Mouse (Mus musculus): ENCODE measurements around the gene Dhx16. TPM values are rescaled to one million over a fixed set of nuclear protein-coding genes. Genes with fewer than 3 reads are reported as not detected.

Dhx16 gene
- polyA plus RNA-seq, 1 experiment from 2014 or later = 45.1 TPM

DNA sequence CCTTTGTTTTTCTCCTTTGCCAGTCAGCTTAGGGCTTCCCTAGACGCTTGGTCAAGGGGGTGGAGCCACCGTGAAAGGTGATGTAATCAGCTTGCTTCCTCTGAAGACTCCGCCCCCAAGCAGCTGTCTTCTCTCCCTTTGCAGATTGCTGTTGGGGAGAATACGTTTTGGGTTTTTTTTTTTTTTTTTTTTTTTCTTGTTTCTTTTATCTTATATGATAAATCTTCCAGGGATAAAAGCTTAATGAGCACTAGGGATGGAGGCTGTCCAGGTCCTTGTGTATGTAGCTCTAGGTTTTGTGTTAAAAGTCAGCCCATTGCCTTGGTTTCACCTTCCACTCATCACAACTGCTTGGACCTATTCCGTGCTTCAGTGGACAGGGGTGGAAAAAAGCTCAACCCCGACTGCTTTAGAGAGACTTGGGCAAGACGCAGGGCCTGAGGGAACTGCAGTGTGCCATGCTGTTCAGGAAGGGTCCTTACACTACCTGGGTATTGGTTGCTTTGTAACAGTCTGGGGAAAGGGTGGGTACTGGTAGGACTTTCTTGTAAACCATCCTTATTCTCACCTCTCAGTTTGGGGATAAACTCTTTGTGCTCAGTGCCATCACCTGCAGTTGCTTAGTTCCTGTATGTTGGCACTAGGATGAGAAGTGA, 39.6 kb downstream of the Dhx16 start:
- Histone ChIP-seq H3K9me3 (ENCODE audit: low read length) (no peaks in the 10 kb centered on the region), H3K4me2 (replicated peaks; ENCODE audit: low read depth, low read length) (peak overlapping the region; percentile 70), H3K27me3 (ENCODE audit: insufficient read depth, low read length) (no peaks in the 10 kb centered on the region), H3K9ac (replicated peaks; ENCODE audit: low read length) (peak overlapping the region; percentile 84), H3K36me3 (ENCODE audit: insufficient read depth, low read length) (peaks cover 15% of the 10 kb centered on the region), H3K27ac (ENCODE audit: low read length) (peak overlapping the region; percentile 95), H3K4me3 (ENCODE audit: low read length) (peak overlapping the region; percentile 85), H3K4me1 (ENCODE audit: insufficient read depth, low read length) (peaks cover 30% of the 10 kb centered on the region)
- 7% methylated on average over 7 of the region's 7 CpGs for WGBS
- peak; percentile 28; the same call in 1 of the 2 replicates for ATAC-seq (ENCODE audit: low FRiP score, low TSS enrichment)

DNA sequence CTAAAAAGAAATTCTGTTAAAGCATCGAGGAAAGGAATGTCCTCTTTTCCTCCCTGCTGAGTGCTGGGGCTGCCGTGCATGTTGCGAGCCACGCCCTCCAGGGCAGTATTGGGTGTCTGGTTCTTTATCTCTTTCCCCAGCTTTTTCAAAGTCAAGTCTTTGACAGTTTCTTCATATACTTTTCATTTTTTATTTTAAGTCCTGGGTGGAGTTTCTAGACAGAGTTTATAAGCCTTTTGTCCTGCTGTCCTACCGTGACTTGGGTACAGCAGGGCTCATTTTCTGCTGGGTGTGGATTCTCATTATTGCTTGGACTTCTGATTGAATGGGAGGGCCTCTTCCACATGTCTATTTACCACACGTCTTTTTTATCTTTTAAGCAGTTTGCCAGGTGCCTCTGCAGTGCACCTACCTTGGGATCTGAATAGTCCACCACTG, 40.3 kb downstream of the Dhx16 start:
- peaks cover 18% of the 10 kb centered on the region for H3K36me3 ChIP-seq (ENCODE audit: insufficient read depth, low read length)
- H3K27me3 ChIP-seq (ENCODE audit: insufficient read depth, low read length) = no peaks in the 10 kb centered on the region
- WGBS = 42% methylated on average over 6 of the region's 6 CpGs
- ATAC-seq (ENCODE audit: low FRiP score, low TSS enrichment) = no peak
- H3K27ac ChIP-seq (ENCODE audit: low read length) = peak overlapping the region; percentile 95
- H3K4me2 ChIP-seq (replicated peaks; ENCODE audit: low read depth, low read length) = peak overlapping the region; percentile 70
- peak overlapping the region; percentile 85 for H3K4me3 ChIP-seq (ENCODE audit: low read length)
- peak overlapping the region; percentile 84 for H3K9ac ChIP-seq (replicated peaks; ENCODE audit: low read length)
- peaks cover 29% of the 10 kb centered on the region for H3K4me1 ChIP-seq (ENCODE audit: insufficient read depth, low read length)
- H3K9me3 ChIP-seq (ENCODE audit: low read length) = no peaks in the 10 kb centered on the region

DNA sequence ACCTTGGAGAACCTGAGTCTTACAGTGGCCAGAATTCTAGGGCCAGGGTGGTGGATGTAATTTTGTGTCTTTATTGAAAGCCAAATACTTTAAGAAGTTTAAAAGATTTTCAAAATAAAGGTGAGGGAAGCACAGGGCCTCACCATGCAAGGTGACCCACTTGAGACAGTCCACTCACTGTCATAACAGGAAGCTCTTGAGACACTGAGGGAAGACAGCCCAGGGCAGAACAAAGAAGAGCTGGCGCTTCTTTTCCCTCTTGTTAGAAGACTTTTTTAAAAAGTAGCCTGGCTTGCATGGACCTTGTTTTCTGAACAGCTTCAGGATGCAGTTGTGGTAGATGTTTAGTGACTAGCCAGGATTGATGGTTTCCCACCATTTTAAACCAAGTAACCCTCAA, 40.8 kb downstream of the Dhx16 start:
- Histone ChIP-seq H3K4me1 (ENCODE audit: insufficient read depth, low read length) (peaks cover 24% of the 10 kb centered on the region), H3K27ac (ENCODE audit: low read length) (peak overlapping the region; percentile 95), H3K4me2 (replicated peaks; ENCODE audit: low read depth, low read length) (no peak overlapping the region), H3K4me3 (ENCODE audit: low read length) (no peak overlapping the region), H3K27me3 (ENCODE audit: insufficient read depth, low read length) (no peaks in the 10 kb centered on the region), H3K9me3 (ENCODE audit: low read length) (no peaks in the 10 kb centered on the region), H3K36me3 (ENCODE audit: insufficient read depth, low read length) (peaks cover 22% of the 10 kb centered on the region), H3K9ac (replicated peaks; ENCODE audit: low read length) (peak overlapping the region; percentile 84; the same call in 1 of the 2 replicates)
- ATAC-seq (ENCODE audit: low FRiP score, low TSS enrichment) = no peak
- 81% methylated on average over 1 of the region's 1 CpGs for WGBS

DNA sequence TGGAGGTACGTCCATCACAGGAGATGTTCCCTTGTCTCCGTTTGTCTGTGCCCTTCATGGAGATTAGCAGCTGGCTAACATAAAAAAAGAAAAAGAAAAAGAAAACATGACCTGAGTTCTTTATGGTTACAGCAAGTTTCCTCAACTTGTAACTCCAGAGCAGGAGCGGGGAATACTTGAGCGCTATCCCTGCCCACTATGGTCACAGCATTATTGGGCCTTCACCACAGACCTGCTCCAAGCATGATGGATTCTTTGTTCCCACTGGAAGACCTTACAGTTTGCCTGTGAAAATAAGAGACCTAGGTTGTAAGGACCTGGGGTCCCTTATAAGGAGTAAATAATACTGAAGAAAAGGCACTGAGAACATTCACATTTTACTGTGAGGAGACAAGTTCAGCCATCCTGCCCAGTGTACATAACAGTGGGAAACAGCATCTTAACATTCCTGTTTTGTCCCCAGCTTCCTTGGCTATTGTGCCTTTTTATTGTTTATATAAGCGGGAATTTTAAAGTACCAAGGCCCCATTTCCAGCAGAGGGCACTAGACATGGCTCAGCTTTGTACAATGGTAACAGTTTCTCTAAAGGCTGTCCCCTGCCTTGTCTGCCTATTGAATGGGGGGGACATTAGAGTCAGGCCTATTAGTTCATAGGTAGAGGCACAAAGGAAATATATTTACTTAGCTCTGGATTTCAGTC, 41.4 kb downstream of the Dhx16 start:
- H3K36me3 ChIP-seq (ENCODE audit: insufficient read depth, low read length) = peaks cover 25% of the 10 kb centered on the region
- ATAC-seq (ENCODE audit: low FRiP score, low TSS enrichment) = no peak
- H3K9me3 ChIP-seq (ENCODE audit: low read length) = no peaks in the 10 kb centered on the region
- H3K4me3 ChIP-seq (ENCODE audit: low read length) = no peak overlapping the region
- no peaks in the 10 kb centered on the region for H3K27me3 ChIP-seq (ENCODE audit: insufficient read depth, low read length)
- H3K4me1 ChIP-seq (ENCODE audit: insufficient read depth, low read length) = peaks cover 21% of the 10 kb centered on the region
- H3K9ac ChIP-seq (replicated peaks; ENCODE audit: low read length) = 0 out of 2 replicates have a peak overlapping the region, but pooled peaks have one; percentile 6
- peak overlapping the region; percentile 95 for H3K27ac ChIP-seq (ENCODE audit: low read length)
- no peak overlapping the region for H3K4me2 ChIP-seq (replicated peaks; ENCODE audit: low read depth, low read length)
- 70% methylated on average over 5 of the region's 5 CpGs for WGBS

DNA sequence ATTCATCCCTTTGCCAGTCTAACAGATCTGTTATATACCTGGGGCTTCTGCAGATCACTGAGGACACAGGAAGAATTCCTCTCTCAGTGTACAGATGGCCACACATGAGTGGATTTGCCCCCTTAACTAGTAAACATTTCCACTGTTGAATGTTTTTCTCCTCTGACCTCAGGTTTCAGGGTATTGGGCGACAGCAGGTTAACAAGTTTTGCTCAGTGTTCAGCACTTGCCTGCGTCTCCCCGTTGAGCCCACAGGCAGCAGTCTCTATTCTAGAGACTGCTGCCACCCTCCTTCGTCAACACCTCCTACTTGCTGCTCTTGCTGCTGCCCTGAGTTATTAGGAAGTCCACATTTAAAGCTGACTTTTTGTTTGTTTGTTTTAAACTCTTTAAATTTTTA, 42.1 kb downstream of the Dhx16 start:
- WGBS = 71% methylated on average over 4 of the region's 4 CpGs
- Histone ChIP-seq H3K9me3 (ENCODE audit: low read length) (no peaks in the 10 kb centered on the region), H3K4me3 (ENCODE audit: low read length) (no peak overlapping the region), H3K27ac (ENCODE audit: low read length) (no peak overlapping the region), H3K4me2 (replicated peaks; ENCODE audit: low read depth, low read length) (no peak overlapping the region), H3K36me3 (ENCODE audit: insufficient read depth, low read length) (peaks cover 32% of the 10 kb centered on the region), H3K9ac (replicated peaks; ENCODE audit: low read length) (no peak overlapping the region), H3K4me1 (ENCODE audit: insufficient read depth, low read length) (peaks cover 21% of the 10 kb centered on the region), H3K27me3 (ENCODE audit: insufficient read depth, low read length) (no peaks in the 10 kb centered on the region)
- no peak for ATAC-seq (ENCODE audit: low FRiP score, low TSS enrichment)

DNA sequence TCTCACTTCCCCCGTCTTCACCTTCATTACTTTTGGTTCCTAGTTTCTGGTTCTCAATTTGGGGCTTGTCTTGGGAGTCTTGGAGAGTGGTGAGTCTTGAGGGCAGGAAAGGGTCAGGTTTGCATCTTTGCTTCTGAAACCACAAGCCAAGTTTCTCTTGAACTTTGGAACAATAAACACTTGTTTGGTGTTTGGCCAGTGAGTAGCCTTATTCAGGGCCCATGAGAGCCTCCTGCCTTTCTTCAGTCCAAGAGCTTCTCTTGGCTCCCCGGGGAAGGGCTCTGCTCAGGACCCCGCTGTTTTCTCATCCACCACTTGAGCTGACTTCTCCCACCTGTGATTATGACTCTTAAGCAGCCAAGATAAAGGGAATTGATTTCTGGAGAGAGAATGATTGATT, 42.9 kb downstream of the Dhx16 start:
- H3K36me3 ChIP-seq (ENCODE audit: insufficient read depth, low read length) = peaks cover 37% of the 10 kb centered on the region
- 80% methylated on average over 3 of the region's 3 CpGs for WGBS
- H3K9ac ChIP-seq (replicated peaks; ENCODE audit: low read length) = no peak overlapping the region
- H3K27me3 ChIP-seq (ENCODE audit: insufficient read depth, low read length) = no peaks in the 10 kb centered on the region
- no peak overlapping the region for H3K4me3 ChIP-seq (ENCODE audit: low read length)
- H3K4me2 ChIP-seq (replicated peaks; ENCODE audit: low read depth, low read length) = no peak overlapping the region
- no peaks in the 10 kb centered on the region for H3K9me3 ChIP-seq (ENCODE audit: low read length)
- H3K27ac ChIP-seq (ENCODE audit: low read length) = no peak overlapping the region
- no peak for ATAC-seq (ENCODE audit: low FRiP score, low TSS enrichment)
- H3K4me1 ChIP-seq (ENCODE audit: insufficient read depth, low read length) = peaks cover 21% of the 10 kb centered on the region

DNA sequence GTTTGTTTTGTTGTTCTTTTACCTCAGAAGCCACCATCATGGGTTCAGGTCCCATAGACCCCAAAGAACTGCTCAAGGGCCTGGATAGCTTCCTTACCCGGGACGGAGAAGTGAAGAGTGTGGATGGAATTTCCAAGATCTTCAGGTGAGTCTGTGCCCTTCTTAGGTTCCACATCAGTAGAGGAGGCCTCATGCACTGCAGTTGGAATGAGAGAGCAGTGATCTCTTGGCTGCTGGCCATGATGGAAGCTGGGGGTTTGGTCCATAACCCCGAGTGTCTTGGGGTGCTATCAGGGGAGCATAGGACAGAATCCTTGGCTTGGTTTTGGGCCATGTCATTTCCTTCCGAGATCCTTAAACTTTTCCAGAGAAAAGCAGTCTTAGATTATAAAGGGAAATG, 43.7 kb downstream of the Dhx16 start:
- no peak overlapping the region for H3K9ac ChIP-seq (replicated peaks; ENCODE audit: low read length)
- no peak for ATAC-seq (ENCODE audit: low FRiP score, low TSS enrichment)
- H3K4me3 ChIP-seq (ENCODE audit: low read length) = no peak overlapping the region
- no peak overlapping the region for H3K27ac ChIP-seq (ENCODE audit: low read length)
- H3K9me3 ChIP-seq (ENCODE audit: low read length) = no peaks in the 10 kb centered on the region
- 95% methylated on average over 4 of the region's 4 CpGs for WGBS
- peaks cover 44% of the 10 kb centered on the region for H3K36me3 ChIP-seq (ENCODE audit: insufficient read depth, low read length)
- no peaks in the 10 kb centered on the region for H3K27me3 ChIP-seq (ENCODE audit: insufficient read depth, low read length)
- H3K4me1 ChIP-seq (ENCODE audit: insufficient read depth, low read length) = peaks cover 21% of the 10 kb centered on the region
- H3K4me2 ChIP-seq (replicated peaks; ENCODE audit: low read depth, low read length) = no peak overlapping the region

DNA sequence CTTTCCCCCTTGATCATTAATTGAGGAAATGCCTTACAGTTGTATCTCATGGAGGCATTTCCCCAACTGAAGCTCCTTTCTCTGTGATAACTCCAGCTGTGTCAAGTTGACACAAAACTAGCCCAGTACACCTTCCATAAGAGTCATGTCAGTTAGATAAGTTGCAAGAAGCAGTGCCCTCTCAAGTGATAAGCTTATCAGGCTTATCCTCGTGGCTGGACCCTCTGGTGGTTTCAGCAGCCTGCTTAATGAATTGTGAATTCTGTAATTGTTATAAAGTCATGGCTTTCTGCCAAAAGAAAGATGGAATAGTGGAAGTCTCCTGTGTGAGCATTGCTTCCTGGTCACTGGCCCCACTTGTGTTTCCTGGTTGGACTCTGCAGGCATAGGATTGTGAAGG, 47.9 kb downstream of the Dhx16 start:
- no peak overlapping the region for H3K4me3 ChIP-seq (ENCODE audit: low read length)
- H3K9ac ChIP-seq (replicated peaks; ENCODE audit: low read length) = no peak overlapping the region
- no peak overlapping the region for H3K4me2 ChIP-seq (replicated peaks; ENCODE audit: low read depth, low read length)
- no peak overlapping the region for H3K27ac ChIP-seq (ENCODE audit: low read length)
- 70% methylated on average over 1 of the region's 1 CpGs for WGBS
- peaks cover 75% of the 10 kb centered on the region for H3K36me3 ChIP-seq (ENCODE audit: insufficient read depth, low read length)
- no peaks in the 10 kb centered on the region for H3K9me3 ChIP-seq (ENCODE audit: low read length)
- H3K27me3 ChIP-seq (ENCODE audit: insufficient read depth, low read length) = no peaks in the 10 kb centered on the region
- no peaks in the 10 kb centered on the region for H3K4me1 ChIP-seq (ENCODE audit: insufficient read depth, low read length)
- ATAC-seq (ENCODE audit: low FRiP score, low TSS enrichment) = no peak

DNA sequence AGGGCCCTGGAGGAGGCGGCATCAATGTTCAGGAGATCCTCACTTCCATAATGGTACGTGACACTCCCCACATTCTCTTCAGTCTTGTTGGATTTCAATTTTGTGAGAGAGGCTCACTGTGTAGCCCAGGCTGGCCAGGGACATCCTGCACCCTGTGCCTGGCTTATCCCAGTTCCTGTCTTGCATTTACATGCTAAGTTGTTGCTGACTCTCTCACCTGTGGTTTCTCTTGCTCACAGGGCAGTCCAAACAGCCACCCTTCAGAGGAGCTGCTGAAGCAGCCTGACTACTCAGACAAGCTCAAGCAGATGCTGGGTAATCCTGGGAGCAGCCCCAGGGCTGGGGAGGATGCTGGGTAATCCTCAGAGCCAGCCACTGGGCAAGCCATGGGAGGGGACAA, 49.9 kb downstream of the Dhx16 start:
- peaks cover 61% of the 10 kb centered on the region for H3K36me3 ChIP-seq (ENCODE audit: insufficient read depth, low read length)
- no peak overlapping the region for H3K4me2 ChIP-seq (replicated peaks; ENCODE audit: low read depth, low read length)
- H3K9ac ChIP-seq (replicated peaks; ENCODE audit: low read length) = no peak overlapping the region
- H3K4me1 ChIP-seq (ENCODE audit: insufficient read depth, low read length) = no peaks in the 10 kb centered on the region
- H3K27ac ChIP-seq (ENCODE audit: low read length) = no peak overlapping the region
- H3K27me3 ChIP-seq (ENCODE audit: insufficient read depth, low read length) = no peaks in the 10 kb centered on the region
- no peak overlapping the region for H3K4me3 ChIP-seq (ENCODE audit: low read length)
- ATAC-seq (ENCODE audit: low FRiP score, low TSS enrichment) = no peak
- H3K9me3 ChIP-seq (ENCODE audit: low read length) = no peaks in the 10 kb centered on the region
- 94% methylated on average over 2 of the region's 2 CpGs for WGBS

DNA sequence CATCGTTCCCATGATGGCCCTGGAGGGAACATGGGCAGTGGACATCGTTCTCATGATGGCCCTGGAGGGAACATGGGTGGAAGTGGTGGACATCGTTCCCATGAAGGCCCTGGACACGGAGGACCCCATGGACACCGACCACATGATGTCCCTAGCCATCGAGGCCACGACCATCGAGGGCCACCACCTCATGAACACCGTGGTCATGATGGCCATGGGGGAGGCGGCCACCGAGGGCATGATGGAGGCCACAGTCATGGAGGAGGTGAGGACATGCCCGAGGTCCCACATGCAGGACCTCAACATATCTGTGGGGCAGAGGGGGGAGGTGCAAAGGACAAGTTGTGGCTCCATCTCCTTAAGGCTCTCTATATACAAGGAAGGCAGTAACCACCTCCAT, 51.0 kb downstream of the Dhx16 start:
- Histone ChIP-seq H3K27ac (ENCODE audit: low read length) (no peak overlapping the region), H3K4me3 (ENCODE audit: low read length) (no peak overlapping the region), H3K9me3 (ENCODE audit: low read length) (no peaks in the 10 kb centered on the region), H3K4me1 (ENCODE audit: insufficient read depth, low read length) (no peaks in the 10 kb centered on the region), H3K4me2 (replicated peaks; ENCODE audit: low read depth, low read length) (no peak overlapping the region), H3K27me3 (ENCODE audit: insufficient read depth, low read length) (no peaks in the 10 kb centered on the region), H3K9ac (replicated peaks; ENCODE audit: low read length) (no peak overlapping the region), H3K36me3 (ENCODE audit: insufficient read depth, low read length) (peaks cover 54% of the 10 kb centered on the region)
- WGBS = 93% methylated on average over 12 of the region's 12 CpGs
- ATAC-seq (ENCODE audit: low FRiP score, low TSS enrichment) = no peak
